Mouse (Mus musculus): ENCODE results near the gene Fgf15. TPM values are rescaled to one million over a fixed set of nuclear protein-coding genes. Genes with fewer than 3 reads are reported as not detected.

Gene Fgf15
- total and polyA plus RNA-seq, 3 experiments: not detected

DNA sequence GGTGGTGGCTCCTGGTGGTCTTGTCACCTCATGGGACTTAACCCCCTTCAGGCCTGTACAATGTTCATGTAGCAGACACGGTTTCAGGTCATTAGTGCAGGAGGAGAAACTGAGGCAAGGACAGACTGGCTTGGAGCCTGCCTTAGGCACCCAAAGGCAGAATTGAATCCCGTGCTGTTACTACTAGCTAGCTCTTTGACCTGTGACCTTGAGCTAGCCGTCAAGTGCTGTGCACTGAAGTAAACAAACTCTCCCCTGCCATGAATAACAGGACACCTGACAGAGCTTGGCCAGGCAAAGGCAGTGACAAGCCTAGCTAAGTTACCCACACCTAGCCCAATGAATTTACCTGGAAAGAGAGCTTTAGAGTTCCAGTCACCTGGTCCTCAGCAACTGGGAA, 41.4 kb upstream of the Fgf15 start:
- Histone ChIP-seq H3K4me3 (replicated peaks in 1 of 3; ENCODE audit: low read depth in 2 of 3, low read length in 2 of 3, poor library complexity in 1 of 3) (no peak overlapping the region), H3K9ac (ENCODE audit: insufficient read depth, low read depth) (no peak overlapping the region), H3K27ac (ENCODE audit: insufficient read depth, low read depth) (no peak overlapping the region), H3K4me1 (ENCODE audit: control insufficient read depth in 1 of 2, insufficient read depth in 2 of 2) (peaks cover 0 to 14% of the 10 kb centered on the region in 2 experiments; a peak in 1 of 4 replicates), H3K36me3 (replicated peaks in 1 of 2; ENCODE audit: control insufficient read depth in 1 of 2, insufficient read depth in 1 of 2, low read length in 1 of 2) (no peaks in the 10 kb centered on the region), H3K9me3 (replicated peaks; ENCODE audit: low read length) (no peaks in the 10 kb centered on the region), H3K27me3 (replicated peaks) (peaks cover 31% of the 10 kb centered on the region), H3K79me2 (replicated peaks; ENCODE audit: control insufficient read depth, extremely low read depth, insufficient read depth, poor library complexity, severe bottlenecking) (no peaks in the 10 kb centered on the region), H3K4me2 (ENCODE audit: insufficient read depth, low read depth, poor library complexity, severe bottlenecking) (no peak overlapping the region)
- TF ChIP-seq JUND (conservative IDR thresholded peaks at IDR 0.05; ENCODE audit: low read depth, low read length): no peak
- no peak for TF ChIP-seq CHD2 (IDR thresholded peaks at IDR 0.05; ENCODE audit: low read length)
- TF ChIP-seq POLR2AphosphoS2 (IDR thresholded peaks at IDR 0.05; ENCODE audit: low read depth, low read length): no peak
- TF ChIP-seq BHLHE40 (IDR thresholded peaks at IDR 0.05; ENCODE audit: low read depth, low read length): no peak
- TF ChIP-seq UBTF (IDR thresholded peaks at IDR 0.05; ENCODE audit: low read depth, low read length): no peak
- TF ChIP-seq PAX5 (IDR thresholded peaks at IDR 0.05; ENCODE audit: low read length): no peak
- TF ChIP-seq HCFC1 (IDR thresholded peaks at IDR 0.05; ENCODE audit: low read depth, low read length): no peak
- no peak for TF ChIP-seq MAFK (IDR thresholded peaks at IDR 0.05; ENCODE audit: insufficient replicate concordance, low read length)
- no peak for TF ChIP-seq RAD21 (IDR thresholded peaks at IDR 0.05; ENCODE audit: low read depth, low read length)
- no peak for TF ChIP-seq ZC3H11A (IDR thresholded peaks at IDR 0.05; ENCODE audit: low read depth, low read length)
- no peak for TF ChIP-seq USF2 (conservative IDR thresholded peaks at IDR 0.05; ENCODE audit: low read depth, low read length)
- TF ChIP-seq ELF1 (IDR thresholded peaks at IDR 0.05; ENCODE audit: low read depth, low read length): no peak
- TF ChIP-seq GABPA (IDR thresholded peaks at IDR 0.05; ENCODE audit: insufficient replicate concordance, low read depth, low read length): no peak
- TF ChIP-seq ZKSCAN1 (IDR thresholded peaks at IDR 0.05; ENCODE audit: borderline replicate concordance, low read depth, low read length): no peak
- TF ChIP-seq ZNF384 (IDR thresholded peaks at IDR 0.05; ENCODE audit: low read depth, low read length): no peak
- no peak for TF ChIP-seq CHD1 (IDR thresholded peaks at IDR 0.05; ENCODE audit: low read depth, low read length)
- no peak for TF ChIP-seq JUN (IDR thresholded peaks at IDR 0.05; ENCODE audit: insufficient read depth, low read depth, low read length)
- TF ChIP-seq SMC3 (IDR thresholded peaks at IDR 0.05; ENCODE audit: low read depth, low read length): no peak
- no peak for TF ChIP-seq SIN3A (IDR thresholded peaks at IDR 0.05; ENCODE audit: low read length)
- no peak for DNase-seq (ENCODE audit: extremely low read depth)
- dilution Hi-C loops (cut with MboI; ENCODE audit: extremely low pct_ligation_motif_present, extremely low pct_unique_long_range_greater_than_20kb, low sequenced_read_pairs): no loop called here
- in situ Hi-C loops (cut with MboI; ENCODE audit: low pct_ligation_motif_present, low pct_unique_long_range_greater_than_20kb, low sequenced_read_pairs): no loop called here

GRCm38 (mm10) chr7:144857158-144857557, 39.2 kb upstream of the Fgf15 start:
- DNase-seq (ENCODE audit: extremely low read depth): peak; percentile 35
- no peaks in the 10 kb centered on the region for H3K36me3 ChIP-seq (replicated peaks in 1 of 2; ENCODE audit: control insufficient read depth in 1 of 2, insufficient read depth in 1 of 2, low read length in 1 of 2)
- H3K9ac ChIP-seq (ENCODE audit: insufficient read depth, low read depth): no peak overlapping the region
- peaks cover 17% of the 10 kb centered on the region for H3K27me3 ChIP-seq (replicated peaks)
- H3K79me2 ChIP-seq (replicated peaks; ENCODE audit: control insufficient read depth, extremely low read depth, insufficient read depth, poor library complexity, severe bottlenecking): no peaks in the 10 kb centered on the region
- no peak overlapping the region for H3K4me3 ChIP-seq (replicated peaks in 1 of 3; ENCODE audit: low read depth in 2 of 3, low read length in 2 of 3, poor library complexity in 1 of 3)
- no peak overlapping the region for H3K27ac ChIP-seq (ENCODE audit: insufficient read depth, low read depth)
- in situ Hi-C loops (cut with MboI; ENCODE audit: low pct_ligation_motif_present, low pct_unique_long_range_greater_than_20kb, low sequenced_read_pairs): no loop called here
- peaks cover 0 to 14% of the 10 kb centered on the region in 2 experiments; a peak in 1 of 4 replicates for H3K4me1 ChIP-seq (ENCODE audit: control insufficient read depth in 1 of 2, insufficient read depth in 2 of 2)
- TF ChIP-seq KAT2A (IDR thresholded peaks at IDR 0.05; ENCODE audit: insufficient replicate concordance, low read length): no peak
- no peak for TF ChIP-seq ZNF384 (IDR thresholded peaks at IDR 0.05; ENCODE audit: low read depth, low read length)
- TF ChIP-seq TCF12 (IDR thresholded peaks at IDR 0.05; ENCODE audit: low read depth, low read length): no peak
- no peak for TF ChIP-seq CHD2 (IDR thresholded peaks at IDR 0.05; ENCODE audit: low read length)
- no peak for TF ChIP-seq POLR2A (IDR thresholded peaks at IDR 0.05; ENCODE audit: low read depth, low read length)
- TF ChIP-seq UBTF (IDR thresholded peaks at IDR 0.05; ENCODE audit: low read depth, low read length): no peak
- TF ChIP-seq E2F4 (IDR thresholded peaks at IDR 0.05; ENCODE audit: insufficient replicate concordance, low read depth, low read length): no peak
- TF ChIP-seq CHD1 (IDR thresholded peaks at IDR 0.05; ENCODE audit: low read depth, low read length): no peak
- TF ChIP-seq NELFE (IDR thresholded peaks at IDR 0.05; ENCODE audit: low read depth, low read length): no peak
- TF ChIP-seq MAFK (IDR thresholded peaks at IDR 0.05; ENCODE audit: insufficient replicate concordance, low read length): no peak
- no peak for TF ChIP-seq MEF2A (IDR thresholded peaks at IDR 0.05; ENCODE audit: borderline replicate concordance, low read depth, low read length)
- no peak for TF ChIP-seq TBP (conservative IDR thresholded peaks at IDR 0.05; ENCODE audit: low read depth, low read length)
- no peak for TF ChIP-seq ELF1 (IDR thresholded peaks at IDR 0.05; ENCODE audit: low read depth, low read length)
- no peak for TF ChIP-seq PAX5 (IDR thresholded peaks at IDR 0.05; ENCODE audit: low read length)
- TF ChIP-seq HCFC1 (IDR thresholded peaks at IDR 0.05; ENCODE audit: low read depth, low read length): no peak
- TF ChIP-seq SIN3A (IDR thresholded peaks at IDR 0.05; ENCODE audit: low read length): no peak
- TF ChIP-seq USF1 (IDR thresholded peaks at IDR 0.05; ENCODE audit: low read depth, low read length): no peak
- TF ChIP-seq RAD21 (IDR thresholded peaks at IDR 0.05; ENCODE audit: low read depth, low read length): no peak
- no peak for TF ChIP-seq RCOR1 (conservative IDR thresholded peaks at IDR 0.05; ENCODE audit: low read depth, low read length)
- H3K9me3 ChIP-seq (replicated peaks; ENCODE audit: low read length): peaks cover 12% of the 10 kb centered on the region
- no peak overlapping the region for H3K4me2 ChIP-seq (ENCODE audit: insufficient read depth, low read depth, poor library complexity, severe bottlenecking)
- dilution Hi-C loops (cut with MboI; ENCODE audit: extremely low pct_ligation_motif_present, extremely low pct_unique_long_range_greater_than_20kb, low sequenced_read_pairs): no loop called here

Data from CH12.LX (cell line).